Mouse (Mus musculus) heart, postnatal 25 days (tissue): Measurements from ENCODE around the gene Acad8. TPM values are rescaled to one million over a fixed set of nuclear protein-coding genes. Genes with fewer than 3 reads are reported as not detected.

Source experiments
- DNase-seq: peaks from one replicate; pipeline ENCODE4 v3.0.0; 2022; ENCODE audit warnings: low spot score
- intact Hi-C: fragments of 180-260 bp; cut with DNase I; formaldehyde crosslinking; loops from one replicate; pipeline ENCODE4 v1.15.1; 2025
- total RNA-seq, 2 experiments: library from RNA; stranded (reverse); gene quantifications; 2 replicates each; pipeline ENCODE4 v1.2.3; 2021

Acad8 gene
- total RNA-seq, 2 experiments from 2014 or later = 48.7 to 57.7 TPM

DNA sequence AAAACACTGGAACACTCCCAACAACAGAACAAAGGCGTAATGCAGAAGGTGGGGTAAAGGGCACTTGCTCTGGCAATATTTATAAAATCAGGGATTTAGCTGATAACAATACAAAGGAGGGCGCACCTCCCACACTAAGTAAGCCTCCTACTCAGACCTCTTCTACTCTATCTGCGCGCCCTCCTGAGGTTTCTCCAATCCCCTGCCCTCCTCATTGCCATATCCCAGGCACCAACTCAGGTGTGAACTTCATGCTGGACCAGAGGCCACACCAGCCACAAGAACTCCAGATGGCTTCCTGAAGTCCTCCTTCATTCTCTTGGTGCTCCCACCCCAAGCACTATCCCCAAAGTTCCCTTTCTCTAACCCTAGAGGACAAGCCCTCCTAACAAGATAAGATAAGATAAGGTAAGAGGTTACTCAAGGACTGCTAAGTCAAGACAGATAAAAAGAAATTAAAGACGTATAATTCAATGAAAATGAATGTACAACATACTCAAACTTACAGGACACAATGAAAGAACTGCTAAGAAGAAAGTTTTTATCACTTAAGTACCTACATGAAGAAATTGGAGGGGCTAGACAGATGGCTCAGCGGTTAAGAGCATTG lies 13.6 kb downstream of the Acad8 start:
- DNase-seq = no peak
- intact Hi-C loops = no loop called here

DNA sequence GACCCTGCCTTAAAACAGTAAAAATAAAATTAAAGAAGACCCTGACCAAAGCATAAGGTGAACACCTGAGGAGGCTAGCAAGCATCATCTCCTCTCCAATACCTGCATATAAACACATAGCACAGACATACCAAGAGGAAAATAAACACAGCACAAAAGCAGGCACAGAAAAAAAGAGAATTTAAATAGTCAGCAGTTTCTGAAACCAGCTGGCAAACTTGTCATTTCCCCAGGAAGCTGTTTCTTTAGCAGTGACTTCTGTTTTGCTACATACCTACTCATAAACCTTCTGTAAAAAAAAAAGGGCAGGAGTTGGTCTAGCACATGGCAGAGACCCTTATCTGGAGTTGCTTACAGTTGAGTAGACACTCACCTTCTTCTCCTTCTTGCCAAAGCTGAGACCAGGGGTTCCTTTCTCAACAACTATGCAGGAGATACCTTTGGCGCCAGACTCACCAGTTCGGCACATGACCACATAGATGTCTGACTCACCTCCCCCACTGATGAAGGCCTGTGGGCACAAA lies 14.2 kb downstream of the Acad8 start:
- intact Hi-C loops = no loop called here
- DNase-seq = no peak

DNA sequence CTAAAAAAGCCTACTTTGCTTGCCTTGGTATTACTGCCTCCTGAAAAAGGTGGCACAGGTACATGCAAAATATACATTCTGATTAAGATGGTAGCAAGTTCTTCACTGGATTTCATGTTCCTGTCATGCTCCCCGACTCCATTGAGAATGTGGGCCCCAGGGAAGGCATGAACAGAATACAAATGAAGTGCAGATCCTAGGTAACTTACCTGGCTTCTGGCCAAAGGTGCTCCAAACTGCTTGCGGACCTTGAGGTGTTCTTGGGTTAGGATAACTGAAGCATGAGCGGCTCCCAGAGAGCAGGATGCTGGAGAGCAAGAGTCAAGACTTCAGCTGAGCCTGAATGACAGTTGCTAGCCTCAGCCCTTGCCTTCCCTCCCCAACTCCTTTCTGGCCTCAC lies 20.6 kb downstream of the Acad8 start:
- DNase-seq = no peak
- intact Hi-C loops = no loop called here

DNA sequence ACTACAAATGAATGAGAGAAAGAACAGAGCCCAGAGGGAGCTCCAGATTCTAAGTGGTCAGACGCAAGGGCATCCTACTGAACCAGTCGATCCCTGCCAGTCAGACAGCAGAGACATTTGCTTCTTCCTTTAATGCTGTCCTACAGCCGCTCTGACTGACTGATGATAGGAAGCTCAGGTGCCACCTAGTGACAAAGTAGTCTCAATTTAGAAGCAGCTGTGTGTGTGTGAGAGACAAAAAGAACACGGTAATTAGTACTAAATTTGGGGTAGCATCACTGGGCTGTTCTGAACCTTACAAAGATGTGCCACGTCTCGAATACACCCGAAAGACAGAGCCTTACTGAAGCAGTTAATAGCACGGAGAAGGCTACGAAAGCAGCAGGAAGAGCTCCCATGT lies 21.6 kb downstream of the Acad8 start:
- DNase-seq = no peak
- intact Hi-C loops = no loop called here

DNA sequence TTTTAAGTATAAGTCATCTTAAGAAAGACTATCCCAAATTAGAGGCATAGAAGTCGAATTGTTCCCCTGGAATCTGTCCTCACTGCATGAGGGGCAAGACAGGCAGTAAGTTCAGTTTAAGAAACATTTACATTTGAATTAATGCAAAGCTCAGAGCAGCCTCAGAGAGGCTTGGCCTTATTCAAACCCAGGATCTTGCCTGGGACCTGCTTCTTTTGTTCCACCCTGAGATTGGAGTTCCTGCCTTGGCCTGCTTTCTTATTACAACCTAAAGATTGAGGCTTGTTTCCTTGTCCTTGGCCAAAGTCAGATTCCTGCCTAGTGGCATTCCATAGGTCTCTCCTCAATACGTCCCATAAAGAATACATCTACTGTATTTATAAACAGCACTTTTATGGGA lies 51.6 kb downstream of the Acad8 start:
- intact Hi-C loops = no loop called here
- DNase-seq = no peak

DNA sequence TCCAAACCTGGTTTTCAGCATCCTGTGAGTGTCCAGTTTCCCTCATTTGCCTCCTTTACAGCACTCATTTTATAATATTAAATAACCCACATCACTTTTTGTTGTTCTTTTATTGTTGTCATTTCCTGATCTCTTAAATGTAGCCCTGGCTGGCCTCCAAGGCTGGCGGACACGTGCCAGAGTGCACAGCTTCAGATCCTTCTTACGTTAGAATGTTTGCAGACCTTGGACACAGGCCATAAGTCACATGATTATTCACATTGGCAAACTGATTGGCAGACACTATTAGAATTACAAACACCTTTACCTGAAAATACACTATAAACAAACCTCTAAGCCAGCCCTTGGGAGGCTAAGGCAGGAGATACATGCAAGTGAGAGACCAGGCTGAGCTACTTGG lies 75.2 kb downstream of the Acad8 start:
- intact Hi-C loops = no loop called here
- DNase-seq = no peak

Other genes starting within 250 kb of the Acad8 start
- gene Glb1l2, start 193.1 kb downstream of the Acad8 start, total RNA-seq = under 1 TPM; 0.23 to 0.84 TPM
- gene Glb1l3, start 138.7 kb downstream of the Acad8 start, total RNA-seq = not detected
- not detected for gene Gm1110, start 76.5 kb downstream of the Acad8 start, total RNA-seq
- 10 to 100 TPM; 24.9 to 28.9 TPM for gene Thyn1, start 144 bp upstream of the Acad8 start, total RNA-seq
- 10 to 100 TPM; 27.9 to 31.5 TPM for gene Vps26b, start 30.5 kb upstream of the Acad8 start, total RNA-seq
- gene Ncapd3, start 30.6 kb upstream of the Acad8 start, total RNA-seq = 10 to 100 TPM; 11.4 to 12.0 TPM
- gene Jam3, start 155.9 kb upstream of the Acad8 start, total RNA-seq = 10 to 100 TPM; 13.0 to 16.6 TPM